15 mouse cellular contexts compared by ENCODE assay signal in genomic region chr2:166145031-166145430, GRCm38 (mm10). TPM values are rescaled to one million over a fixed set of nuclear protein-coding genes. Genes with fewer than 3 reads are reported as not detected.
DNase-seq lines count a peak whose midpoint lies in the region; ATAC-seq lines count a peak whose summit lies in the region.
"Had no signal": no experiment of that assay in that cellular context is flagged by ENCODE, and none has a peak within 500 bp of the region (broad histone marks: within the 10 kb centered on the region; RNA-seq: fewer than 3 reads in every experiment).

No protein-coding gene starts in this region.

- no peaks in the 10 kb centered on the region for H3K36me3 ChIP-seq in kidney, embryonic 14.5 days (ENCODE audit: control insufficient read depth, insufficient read depth, low read length)
- peaks cover 34% of the 10 kb centered on the region for H3K36me3 ChIP-seq in limb, embryonic 12.5 days
- H3K36me3 ChIP-seq: hindbrain, embryonic 12.5 days had no signal

- no peaks in the 10 kb centered on the region for H3K27me3 ChIP-seq in kidney, embryonic 14.5 days (ENCODE audit: control insufficient read depth, insufficient read depth, low read length)
- no peaks in the 10 kb centered on the region for H3K27me3 ChIP-seq in limb, embryonic 12.5 days

- no peaks in the 10 kb centered on the region for H3K9me3 ChIP-seq in kidney, embryonic 14.5 days (ENCODE audit: control insufficient read depth, low read length)
- no peaks in the 10 kb centered on the region for H3K9me3 ChIP-seq in limb, embryonic 12.5 days
- H3K9me3 ChIP-seq: hindbrain, embryonic 12.5 days had no signal

- no peak overlapping the region for H3K4me3 ChIP-seq in kidney, embryonic 14.5 days (ENCODE audit: low read length)
- no peak overlapping the region for H3K4me3 ChIP-seq in limb, embryonic 12.5 days (replicated peaks)
- H3K4me3 ChIP-seq: hindbrain, embryonic 12.5 days had no signal

- H3K9ac ChIP-seq in kidney, embryonic 14.5 days (ENCODE audit: low read depth, low read length) = no peak overlapping the region
- H3K9ac ChIP-seq in limb, embryonic 12.5 days (replicated peaks) = no peak overlapping the region
- H3K9ac ChIP-seq: hindbrain, embryonic 12.5 days; liver, embryonic 14.5 days had no signal

- H3K27ac ChIP-seq in kidney, embryonic 14.5 days (ENCODE audit: low read depth, low read length) = peak overlapping the region; percentile 18; the same call in 1 of the 2 replicates
- H3K27ac ChIP-seq in limb, embryonic 12.5 days = peak overlapping the region; percentile 3; the same call in 1 of the 2 replicates
- H3K27ac ChIP-seq: liver, embryonic 14.5 days had no signal

- no peak overlapping the region for H3K4me2 ChIP-seq in kidney, embryonic 14.5 days (replicated peaks; ENCODE audit: low read depth, low read length)
- H3K4me2 ChIP-seq in limb, embryonic 12.5 days = no peak overlapping the region
- H3K4me2 ChIP-seq: hindbrain, embryonic 12.5 days had no signal

- no peak for DNase-seq in kidney, adult 18-20 months
- peak; percentile 43 for DNase-seq in ovary, adult 18-20 months (ENCODE audit: low spot score)
- DNase-seq in ovary, postnatal 10 days (ENCODE audit: low spot score) = no peak
- peak; percentile 33 to 57 for DNase-seq in lung, postnatal 4 days
- no peak for DNase-seq in right cerebral cortex, postnatal 25 days
- DNase-seq: cerebellum, postnatal 10 days; embryo, embryonic 11 days; left cerebral cortex, postnatal 4 days; thymus, postnatal 36 days had no signal

- WGBS in kidney, embryonic 14.5 days = 52% methylated on average over 8 of the region's 8 CpGs
- WGBS in limb, embryonic 12.5 days = 82% methylated on average over 8 of the region's 8 CpGs

- peak; percentile 32; the same call in 1 of the 2 replicates for ATAC-seq in kidney, embryonic 14.5 days (ENCODE audit: low FRiP score, low TSS enrichment)
- no peak for ATAC-seq in limb, embryonic 12.5 days (ENCODE audit: insufficient number of reproducible peaks, insufficient read depth, low FRiP score, low TSS enrichment, low read depth)
- ATAC-seq: forebrain, embryonic 14.5 days; midbrain, embryonic 16.5 days had no signal

- H3K4me1 ChIP-seq in kidney, embryonic 14.5 days (ENCODE audit: control insufficient read depth, insufficient read depth, low read length) = peaks cover 59% of the 10 kb centered on the region
- peaks cover 85% of the 10 kb centered on the region for H3K4me1 ChIP-seq in limb, embryonic 12.5 days (replicated peaks)

RNA-seq across cellular contexts. Expression of gene Sulf2, which starts 10.4 kb away (rescaled TPM):
- 69.3 and 80.4 TPM in 2 replicates for polyA plus RNA-seq in kidney, embryonic 14.5 days (2014; fragmentation: Nextera tagmentation; extraction: Ambion mirVana)
- 176 and 187 TPM in 2 replicates for polyA plus RNA-seq in limb, embryonic 12.5 days (2016; fragmentation: Nextera tagmentation; extraction: Ambion mirVana)

Comparison
In these comparisons a context has a peak if more than half of its experiments do, and no peak if none do; other contexts are left out.
1. DNase-seq: peak in ovary, adult 18-20 months (single experiment) and lung, postnatal 4 days (2 of 2); none in kidney, adult 18-20 months (single experiment), ovary, postnatal 10 days (single experiment) and right cerebral cortex, postnatal 25 days (single experiment).